Mouse (Mus musculus) ovary, postnatal 36 days (tissue): Measurements from ENCODE around the gene Slc22a17.

Experiments
- DNase-seq: peaks from one replicate; pipeline ENCODE4 v3.0.0; 2022; ENCODE audit warnings: low spot score, mixed read lengths

The Slc22a17 gene

DNA sequence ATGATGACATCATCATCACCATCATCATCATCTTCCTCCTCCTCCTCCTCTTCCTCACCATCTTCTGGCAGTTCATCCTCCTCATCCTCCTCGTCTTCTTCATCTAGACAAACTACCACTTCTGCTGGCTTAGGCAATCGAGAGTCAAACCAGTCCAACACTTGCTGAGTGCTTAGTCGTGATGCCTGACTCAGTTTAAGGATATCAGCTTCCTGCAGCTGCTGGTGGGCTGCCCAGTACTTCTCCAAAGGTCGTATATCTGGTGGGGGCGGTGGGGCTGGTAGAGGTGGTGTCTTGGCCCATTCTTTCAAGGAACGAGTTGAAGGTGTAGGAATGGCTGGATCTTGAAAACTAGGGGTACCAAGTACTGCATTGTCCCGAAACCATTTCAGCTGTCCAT, 56.2 kb downstream of the Slc22a17 start:
- no peak for DNase-seq
